Mouse (Mus musculus) hindbrain, embryonic 16.5 days (tissue): Measurements from ENCODE around the gene Olfr17. TPM values are rescaled to one million over a fixed set of nuclear protein-coding genes. Genes with fewer than 3 reads are reported as not detected.
A peak's percentile ranks its signal among the peaks of the same experiment; 100 is the strongest.
"Not testable (repeated sequence)": the region's sequence is repeated elsewhere in the genome, so short reads cannot be mapped to it uniquely, and the experiment has no call there.

Experiments
- ATAC-seq: fragments of 200-750 bp; cut with Nextera tagmentation; 2 replicates; pipeline ENCODE4 v1.8.0; 2017; ENCODE audit warnings: moderate TSS enrichment, moderate library complexity
- H3K27ac ChIP-seq: fragments of 300-500 bp; sonication (generic); 2 replicates; pipeline ENCODE4 v1.5.1; 2014; ENCODE audit warnings: low read depth, mild to moderate bottlenecking, control low read depth, low read length, moderate library complexity
- H3K27me3 ChIP-seq: fragments of 300-500 bp; sonication (generic); replicated peaks from 2 replicates; pipeline ENCODE4 v1.6.1; 2014; ENCODE audit warnings: low read length; ENCODE audit not compliant: control insufficient read depth, insufficient read depth
- H3K36me3 ChIP-seq: fragments of 300-500 bp; sonication (generic); 2 replicates; pipeline ENCODE4 v1.6.1; 2014; ENCODE audit warnings: mild to moderate bottlenecking, low read length, moderate library complexity, mixed read lengths; ENCODE audit not compliant: control insufficient read depth, insufficient read depth
- H3K4me1 ChIP-seq: fragments of 300-500 bp; sonication (generic); 2 replicates; pipeline ENCODE4 v1.6.1; 2014; ENCODE audit warnings: low read depth, low read length; ENCODE audit not compliant: control insufficient read depth, insufficient read depth
- H3K4me2 ChIP-seq: fragments of 300-500 bp; sonication (generic); 2 replicates; pipeline ENCODE4 v1.6.1; 2014; ENCODE audit warnings: mild to moderate bottlenecking, low read length, control low read depth, moderate library complexity
- H3K4me3 ChIP-seq: fragments of 300-500 bp; sonication (generic); 2 replicates; pipeline ENCODE4 v1.5.1; 2014; ENCODE audit warnings: mild to moderate bottlenecking, low read length, control low read depth, moderate library complexity
- H3K9ac ChIP-seq: fragments of 300-500 bp; sonication (generic); 2 replicates; pipeline ENCODE4 v1.6.1; 2014; ENCODE audit warnings: low read depth, mild to moderate bottlenecking, control low read depth, low read length, moderate library complexity
- H3K9me3 ChIP-seq: fragments of 300-500 bp; sonication (generic); 2 replicates; pipeline ENCODE4 v1.6.1; 2014; ENCODE audit warnings: mild to moderate bottlenecking, low read length, moderate library complexity; ENCODE audit not compliant: control insufficient read depth
- WGBS: fragments of 180-500 bp; shearing (Covaris S2); extraction: QIAGEN DNeasy Blood & Tissue Kit; methylation state at CpG from one replicate; pipeline ENCODE4 v1.1.7; 2014; 5-methylcytosine and 5-hydroxymethylcytosine counted together
- polyA plus RNA-seq: library from polyadenylated mRNA; unstranded; fragments of >200 nt; fragmentation: Nextera tagmentation; extraction: Ambion mirVana; gene quantifications from 2 replicates; pipeline ENCODE4 v1.2.1, GENCODE M21; 2015

Olfr17 gene
- polyA plus RNA-seq, result not detected in 2 replicates

DNA sequence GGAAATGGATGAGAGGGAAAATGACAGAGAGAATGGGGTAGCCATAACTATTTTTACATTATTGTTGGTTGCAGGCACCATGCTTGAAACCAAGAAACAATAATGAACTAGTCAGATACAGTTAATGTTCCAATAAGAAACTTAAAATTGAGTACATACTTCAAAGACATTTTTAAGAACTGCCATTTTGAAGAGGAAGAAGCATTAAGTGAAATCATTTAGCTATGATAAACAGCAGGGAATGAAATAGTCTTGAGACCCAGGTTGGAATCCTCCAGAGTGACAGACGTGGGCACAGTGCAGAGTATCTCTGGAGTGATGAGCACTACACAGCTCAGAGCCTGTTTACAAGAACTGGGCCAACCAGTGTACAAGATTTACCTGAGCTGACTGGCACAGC, at the start of gene Olfr17:
Olfr17 (plus strand) TSS at position 301 of the 400 bp plus-strand sequence.
- H3K9me3 ChIP-seq, result no peaks in the 10 kb centered on the region
- H3K9ac ChIP-seq, result no peak within 1 kb of the TSS
- 80% methylated on average over 1 of the region's 1 CpGs for WGBS
- no peaks in the 10 kb centered on the region for H3K27me3 ChIP-seq
- H3K4me1 ChIP-seq, result no peaks in the 10 kb centered on the region
- H3K27ac ChIP-seq, result no peak within 1 kb of the TSS
- H3K4me3 ChIP-seq, result no peak within 1 kb of the TSS
- H3K4me2 ChIP-seq, result no peak within 1 kb of the TSS
- no peak for ATAC-seq
- H3K36me3 ChIP-seq, result no peaks in the 10 kb centered on the region

DNA sequence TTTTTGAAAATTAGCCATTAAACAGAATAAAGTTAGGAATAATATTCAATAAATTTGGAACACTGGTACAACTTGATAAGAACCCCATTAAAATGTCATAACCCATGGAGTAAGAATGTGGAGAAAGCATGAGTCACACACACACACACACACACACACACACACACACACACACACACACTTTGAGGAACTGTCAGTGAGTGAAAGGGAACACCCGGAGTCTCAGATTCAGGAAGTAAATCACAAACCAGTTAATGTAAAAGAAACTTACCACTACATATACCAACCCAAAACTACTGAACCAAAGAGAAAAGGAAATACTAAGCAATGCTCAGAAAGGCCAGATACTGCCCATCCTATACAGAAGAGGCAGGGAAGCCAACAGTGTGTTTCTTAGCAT, 48.6 kb upstream of the Olfr17 start:
- Histone ChIP-seq H3K27ac (no peak overlapping the region), H3K4me2 (no peak overlapping the region), H3K9ac (no peak overlapping the region), H3K36me3 (no peaks in the 10 kb centered on the region), H3K27me3 (no peaks in the 10 kb centered on the region), H3K4me1 (no peaks in the 10 kb centered on the region), H3K4me3 (no peak overlapping the region), H3K9me3 (no peaks in the 10 kb centered on the region)
- 79% methylated on average over 1 of the region's 1 CpGs for WGBS
- no peak for ATAC-seq

DNA sequence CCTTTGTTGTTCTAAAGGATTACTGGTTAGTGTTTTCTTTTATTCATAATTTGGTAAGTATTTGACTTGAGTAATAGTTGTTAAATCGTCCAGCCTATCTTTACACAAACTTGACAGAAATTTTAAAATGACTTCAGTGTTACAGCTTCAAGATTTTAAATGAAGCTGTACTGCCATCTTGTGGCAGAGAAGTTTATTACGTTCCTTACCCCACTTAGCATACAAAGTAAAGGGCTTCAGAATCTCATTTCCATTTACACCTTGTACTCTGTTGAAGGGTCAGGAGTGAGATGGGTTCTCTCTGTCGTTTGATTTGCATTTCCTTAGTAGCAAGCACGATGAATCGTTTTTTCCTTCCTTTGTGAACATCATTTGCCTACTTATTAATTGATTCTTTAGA, 47.2 kb upstream of the Olfr17 start:
- WGBS, result 8% methylated on average over 5 of the region's 5 CpGs
- no peak overlapping the region for H3K4me2 ChIP-seq
- ATAC-seq, result peak; percentile 72; the same call in 1 of the 2 replicates

DNA sequence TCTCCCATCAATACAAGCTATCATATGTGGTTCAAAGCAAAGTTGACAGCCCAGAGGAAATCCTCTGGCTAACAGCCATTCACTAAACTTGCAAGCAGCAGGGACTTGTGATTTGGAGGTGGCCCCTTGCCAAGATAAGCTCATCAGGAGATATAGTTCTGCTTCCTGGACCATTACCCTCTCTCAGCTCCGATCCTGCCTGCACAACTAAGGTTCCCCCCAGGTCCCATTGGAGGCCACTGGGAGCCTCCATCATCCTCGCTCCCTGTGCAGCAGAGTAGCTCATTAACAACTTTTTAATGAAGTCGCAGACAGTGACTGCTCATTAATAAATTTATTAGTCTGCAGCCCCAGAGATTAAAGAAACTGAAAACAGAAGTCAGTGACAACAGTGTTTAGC, 45.4 kb upstream of the Olfr17 start:
- no peak overlapping the region for H3K27ac ChIP-seq
- no peaks in the 10 kb centered on the region for H3K4me1 ChIP-seq
- ATAC-seq, result no peak
- H3K4me2 ChIP-seq, result no peak overlapping the region
- H3K36me3 ChIP-seq, result no peaks in the 10 kb centered on the region
- H3K4me3 ChIP-seq, result no peak overlapping the region
- H3K9ac ChIP-seq, result no peak overlapping the region
- no peaks in the 10 kb centered on the region for H3K27me3 ChIP-seq
- no peaks in the 10 kb centered on the region for H3K9me3 ChIP-seq
- WGBS, result 44% methylated on average over 3 of the region's 3 CpGs

More for the DNA sequence above, 47.2 kb upstream of the Olfr17 start:
- Histone ChIP-seq H3K4me1 (no peaks in the 10 kb centered on the region), H3K4me3 (no peak overlapping the region), H3K27me3 (no peaks in the 10 kb centered on the region), H3K9ac (no peak overlapping the region), H3K27ac (no peak overlapping the region), H3K9me3 (no peaks in the 10 kb centered on the region), H3K36me3 (no peaks in the 10 kb centered on the region)

DNA sequence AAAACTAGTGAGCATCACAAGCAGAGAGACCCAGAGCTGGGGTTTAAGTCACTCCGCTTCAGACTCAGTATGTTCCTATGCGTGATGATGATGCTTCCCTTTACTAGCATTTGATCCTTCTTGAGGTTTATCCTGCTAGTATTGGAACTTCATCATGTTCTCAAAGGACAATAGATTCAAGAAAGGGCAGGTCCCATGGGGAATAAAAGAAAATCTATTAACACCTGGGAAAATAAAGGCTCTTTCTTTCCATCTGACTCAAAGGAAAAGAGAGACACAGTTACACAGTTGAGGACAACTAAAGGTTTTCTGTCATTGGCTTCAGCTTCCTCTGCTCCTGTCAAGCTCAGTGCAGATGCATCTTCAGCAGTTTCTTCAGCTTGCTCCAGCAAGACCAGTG, 22.3 kb upstream of the Olfr17 start, which contains the start of gene Olfr714:
Olfr714 (plus strand) TSS at position 301 of the 400 bp plus-strand sequence.
- 93% methylated on average over 2 of the region's 2 CpGs for WGBS
- Histone ChIP-seq H3K27ac (no peak within 1 kb of the TSS), H3K36me3 (no peaks in the 10 kb centered on the region), H3K27me3 (no peaks in the 10 kb centered on the region), H3K4me1 (no peaks in the 10 kb centered on the region), H3K4me3 (no peak within 1 kb of the TSS), H3K9ac (no peak within 1 kb of the TSS), H3K9me3 (no peaks in the 10 kb centered on the region), H3K4me2 (no peak within 1 kb of the TSS)
- ATAC-seq, result no peak

DNA sequence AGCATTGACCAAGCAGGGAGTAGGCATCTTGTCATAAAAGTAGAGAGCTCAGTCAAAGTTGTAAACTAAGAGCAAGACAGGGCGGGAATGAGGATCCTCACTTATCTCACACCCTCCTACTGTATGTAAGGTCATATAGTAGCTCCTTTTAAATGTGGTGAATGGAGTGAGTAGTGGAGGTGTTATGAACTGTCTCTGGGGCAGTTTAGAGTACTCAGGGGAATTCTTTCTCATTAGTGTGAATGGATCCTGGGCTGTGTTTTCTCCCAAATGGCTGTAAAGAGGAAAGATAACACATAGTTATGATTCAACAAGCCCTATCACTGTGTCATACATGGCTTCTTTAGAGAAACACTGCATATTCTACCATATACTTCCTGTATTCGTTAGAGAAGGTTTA, 17.2 kb downstream of the Olfr17 start, which contains the start of gene Olfr715b:
Olfr715b (minus strand) TSS at position 101 of the 400 bp plus-strand sequence.
- H3K9me3 ChIP-seq, H3K9ac ChIP-seq, H3K27me3 ChIP-seq, H3K4me2 ChIP-seq, H3K4me1 ChIP-seq, H3K27ac ChIP-seq, H3K36me3 ChIP-seq, ATAC-seq, H3K4me3 ChIP-seq: not testable (repeated sequence)
- 100% methylated on average over 1 of the region's 2 CpGs for WGBS

DNA sequence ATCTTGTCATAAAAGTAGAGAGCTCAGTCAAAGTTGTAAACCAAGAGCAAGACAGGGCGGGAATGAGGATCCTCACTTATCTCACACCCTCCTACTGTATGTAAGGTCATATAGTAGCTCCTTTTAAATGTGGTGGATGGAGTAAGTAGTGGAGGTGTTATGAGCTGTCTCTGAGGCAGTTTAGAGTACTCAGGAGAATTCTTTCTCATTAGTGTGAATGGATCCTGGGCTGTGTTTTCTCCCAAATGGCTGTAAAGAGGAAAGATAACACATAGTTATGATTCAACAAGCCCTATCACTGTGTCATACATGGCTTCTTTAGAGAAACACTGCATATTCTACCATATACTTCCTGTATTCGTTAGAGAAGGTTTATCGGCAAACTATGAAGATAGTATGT, 38.0 kb downstream of the Olfr17 start, which contains the start of gene Olfr715:
Olfr715 (minus strand) TSS at position 101 of the 400 bp plus-strand sequence.
- not testable (repeated sequence) for H3K36me3 ChIP-seq, H3K9me3 ChIP-seq, H3K4me1 ChIP-seq, ATAC-seq, H3K9ac ChIP-seq, H3K4me2 ChIP-seq, H3K27me3 ChIP-seq, H3K4me3 ChIP-seq, H3K27ac ChIP-seq
- 100% methylated on average over 2 of the region's 3 CpGs for WGBS

DNA sequence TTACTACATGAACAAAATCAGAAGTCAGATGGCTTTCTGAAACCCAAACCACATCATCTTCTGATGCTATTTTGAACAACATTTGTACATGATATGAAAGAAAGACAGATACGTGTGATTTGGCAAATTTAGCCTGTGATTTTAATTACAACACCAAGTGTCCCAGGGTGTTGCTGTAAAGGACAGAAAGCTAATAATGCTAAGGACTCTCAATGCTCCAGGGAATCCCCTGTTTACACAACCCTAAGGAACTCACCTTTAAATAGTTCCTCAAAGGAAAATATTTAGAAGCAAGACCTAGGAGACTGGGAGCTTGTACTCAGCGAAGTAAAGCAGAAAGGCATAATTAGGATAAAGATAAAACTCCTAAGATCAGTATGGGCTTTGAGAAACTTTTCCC, 45.0 kb downstream of the Olfr17 start, which contains the start of gene Olfr716:
Olfr716 (plus strand) TSS at position 301 of the 400 bp plus-strand sequence.
- H3K27me3 ChIP-seq, H3K9ac ChIP-seq, H3K36me3 ChIP-seq, H3K27ac ChIP-seq, H3K9me3 ChIP-seq, H3K4me1 ChIP-seq, H3K4me3 ChIP-seq, ATAC-seq, H3K4me2 ChIP-seq: not testable (repeated sequence)
- WGBS, result 78% methylated on average over 2 of the region's 2 CpGs
